Mouse (Mus musculus): ENCODE measurements around the gene Adm.

DNA sequence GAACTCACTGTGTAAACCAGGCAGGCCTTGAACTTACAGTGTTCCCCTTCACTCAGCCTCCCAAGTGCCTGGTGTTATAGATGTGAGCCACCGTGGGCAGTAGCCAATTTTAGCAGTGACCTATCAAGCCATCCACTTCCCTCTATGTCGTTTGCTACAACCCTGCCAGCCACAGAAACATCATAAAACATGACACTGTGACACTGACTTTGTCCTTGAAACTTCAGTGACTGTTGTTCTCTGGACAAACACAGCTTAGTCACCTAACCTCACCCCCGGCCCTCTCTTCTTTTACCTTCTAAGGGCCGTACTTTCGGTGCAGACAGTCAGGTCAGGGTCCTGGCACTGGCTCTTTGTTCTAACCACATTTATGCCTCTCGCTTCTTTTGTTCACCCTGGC, 28.5 kb downstream of the Adm start:
- TF ChIP-seq CTCF (IDR thresholded peaks at IDR 0.05; ENCODE audit: low read depth, low read length) (no peak), POLR2A (IDR thresholded peaks at IDR 0.05; ENCODE audit: extremely low read depth, insufficient read depth, low read length) (no peak)
